29 mouse cellular contexts compared by ENCODE assay signal in the genomic region with DNA sequence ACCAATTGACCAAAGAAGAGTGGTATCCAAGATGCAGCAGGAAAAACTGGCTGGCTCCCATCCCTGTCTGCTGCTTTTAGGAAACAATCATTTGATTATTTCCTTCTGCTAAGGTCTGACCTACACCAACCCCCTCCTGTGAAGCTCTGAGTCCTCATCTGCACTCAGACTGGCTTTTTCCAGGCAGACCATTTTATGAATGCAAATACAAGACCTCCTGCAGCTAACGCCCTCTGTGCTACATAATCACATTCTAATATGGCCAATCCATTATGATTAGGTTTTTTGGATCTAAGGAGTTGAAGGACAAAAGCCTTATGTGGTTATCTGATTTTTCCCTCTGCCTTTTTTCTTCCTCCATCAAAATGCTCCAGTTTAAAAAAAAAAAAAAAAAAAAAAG.
A peak's percentile ranks its signal among the peaks of the same experiment; 100 is the strongest.
DNase-seq lines count a peak whose midpoint lies in the region; ATAC-seq lines count a peak whose summit lies in the region.
"Had no signal": no experiment of that assay in that cellular context is flagged by ENCODE, and none has a peak within 500 bp of the region (broad histone marks: within the 10 kb centered on the region; RNA-seq: fewer than 3 reads in every experiment).

No protein-coding gene starts in this region.

- DNase-seq in midbrain, embryonic 11.5 days (ENCODE audit: low spot score, missing footprints) = no peak
- peak; percentile 58 for DNase-seq in NIH3T3 (ENCODE audit: low read depth)
- peak; percentile 44 for DNase-seq in embryo, embryonic 10.5 days (ENCODE audit: low spot score)
- no peak for DNase-seq in adrenal gland, postnatal 14 days
- DNase-seq in ovary, adult 18-20 months (ENCODE audit: low spot score) = no peak
- DNase-seq: adrenal gland, postnatal 36 days; cerebellum, adult 11-12 months; cerebellum, postnatal 25 days; gastrocnemius, postnatal 10 days; kidney, adult 8-10 months; kidney, postnatal 14 days; liver, postnatal 0 days; thymus, adult 2 months had no signal

- H3K4me3 ChIP-seq in forebrain, embryonic 13.5 days = no peak overlapping the region
- H3K4me3 ChIP-seq in forebrain, embryonic 15.5 days = no peak overlapping the region
- H3K4me3 ChIP-seq in midbrain, embryonic 12.5 days = no peak overlapping the region
- H3K4me3 ChIP-seq in midbrain, embryonic 11.5 days (ENCODE audit: low read depth, low read length) = no peak overlapping the region
- H3K4me3 ChIP-seq: embryonic facial prominence, embryonic 13.5 days; erythroblast, embryonic 14.5 days; forebrain, embryonic 12.5 days; limb, embryonic 12.5 days; midbrain, embryonic 15.5 days; myocyte; neural tube, embryonic 13.5 days had no signal

- no peak overlapping the region for H3K4me2 ChIP-seq in forebrain, embryonic 13.5 days
- H3K4me2 ChIP-seq in forebrain, embryonic 15.5 days (replicated peaks) = no peak overlapping the region
- H3K4me2 ChIP-seq in midbrain, embryonic 12.5 days (replicated peaks) = no peak overlapping the region
- no peak overlapping the region for H3K4me2 ChIP-seq in midbrain, embryonic 11.5 days
- H3K4me2 ChIP-seq: embryonic facial prominence, embryonic 13.5 days; forebrain, embryonic 12.5 days; heart, embryonic 11.5 days; limb, embryonic 12.5 days; liver, embryonic 11.5 days; midbrain, embryonic 15.5 days; neural tube, embryonic 13.5 days had no signal

- H3K36me3 ChIP-seq in forebrain, embryonic 13.5 days (ENCODE audit: poor library complexity, severe bottlenecking) = no peaks in the 10 kb centered on the region
- H3K36me3 ChIP-seq in forebrain, embryonic 15.5 days = no peaks in the 10 kb centered on the region
- H3K36me3 ChIP-seq in midbrain, embryonic 12.5 days = no peaks in the 10 kb centered on the region
- H3K36me3 ChIP-seq in midbrain, embryonic 11.5 days (ENCODE audit: control insufficient read depth, insufficient read depth, low read length) = no peaks in the 10 kb centered on the region
- H3K36me3 ChIP-seq: embryonic facial prominence, embryonic 13.5 days; forebrain, embryonic 12.5 days; G1E; limb, embryonic 12.5 days; midbrain, embryonic 15.5 days; neural tube, embryonic 13.5 days had no signal

- H3K4me1 ChIP-seq in forebrain, embryonic 13.5 days = 0 out of 2 replicates have a peak, but pooled peaks cover 3% of the 10 kb centered on the region
- H3K4me1 ChIP-seq in forebrain, embryonic 15.5 days = no peaks in the 10 kb centered on the region
- peaks cover 3% of the 10 kb centered on the region; the same call in 1 of the 2 replicates for H3K4me1 ChIP-seq in midbrain, embryonic 12.5 days
- H3K4me1 ChIP-seq in midbrain, embryonic 11.5 days (ENCODE audit: control insufficient read depth, insufficient read depth, low read length) = no peaks in the 10 kb centered on the region
- H3K4me1 ChIP-seq: embryonic facial prominence, embryonic 13.5 days; midbrain, embryonic 15.5 days had no signal

- H3K9ac ChIP-seq in forebrain, embryonic 13.5 days = no peak overlapping the region
- H3K9ac ChIP-seq in forebrain, embryonic 15.5 days (replicated peaks) = no peak overlapping the region
- H3K9ac ChIP-seq in midbrain, embryonic 12.5 days (replicated peaks) = no peak overlapping the region
- no peak overlapping the region for H3K9ac ChIP-seq in midbrain, embryonic 11.5 days (ENCODE audit: low read length)
- H3K9ac ChIP-seq: embryonic facial prominence, embryonic 13.5 days; forebrain, embryonic 12.5 days; limb, embryonic 12.5 days; liver, postnatal 0 days; midbrain, embryonic 15.5 days; neural tube, embryonic 13.5 days had no signal

- H3K27me3 ChIP-seq in forebrain, embryonic 13.5 days = 0 out of 2 replicates have a peak, but pooled peaks cover 6% of the 10 kb centered on the region
- no peaks in the 10 kb centered on the region for H3K27me3 ChIP-seq in forebrain, embryonic 15.5 days
- peaks cover 33% of the 10 kb centered on the region for H3K27me3 ChIP-seq in midbrain, embryonic 12.5 days
- peaks cover 2% of the 10 kb centered on the region; the same call in 1 of the 2 replicates for H3K27me3 ChIP-seq in midbrain, embryonic 11.5 days (ENCODE audit: control insufficient read depth, insufficient read depth, low read length)
- H3K27me3 ChIP-seq: embryonic facial prominence, embryonic 13.5 days; limb, embryonic 12.5 days; midbrain, embryonic 15.5 days; neural tube, embryonic 13.5 days had no signal

- WGBS in forebrain, embryonic 13.5 days = 13% methylated on average over 1 of the region's 1 CpGs
- 15% methylated on average over 1 of the region's 1 CpGs for WGBS in forebrain, embryonic 15.5 days
- WGBS in midbrain, embryonic 12.5 days = 16% methylated on average over 1 of the region's 1 CpGs
- WGBS in midbrain, embryonic 11.5 days = 22% methylated on average over 1 of the region's 1 CpGs

- peak; percentile 51; the same call in 1 of the 2 replicates for ATAC-seq in forebrain, embryonic 13.5 days
- ATAC-seq in forebrain, embryonic 15.5 days (replicated peaks) = no peak
- ATAC-seq in midbrain, embryonic 12.5 days (ENCODE audit: low FRiP score, low read depth) = peak; percentile 49; the same call in 1 of the 2 replicates
- ATAC-seq in midbrain, embryonic 11.5 days (ENCODE audit: low FRiP score) = no peak
- ATAC-seq: liver, postnatal 0 days; lung, postnatal 0 days; midbrain, embryonic 15.5 days had no signal

- H3K27ac ChIP-seq in forebrain, embryonic 13.5 days = no peak overlapping the region
- H3K27ac ChIP-seq in forebrain, embryonic 15.5 days (replicated peaks) = no peak overlapping the region
- H3K27ac ChIP-seq in midbrain, embryonic 12.5 days (replicated peaks) = no peak overlapping the region
- no peak overlapping the region for H3K27ac ChIP-seq in midbrain, embryonic 11.5 days (ENCODE audit: low read depth, low read length)
- H3K27ac ChIP-seq: embryonic facial prominence, embryonic 13.5 days; forebrain, embryonic 12.5 days; limb, embryonic 12.5 days; macrophage; midbrain, embryonic 15.5 days; neural tube, embryonic 13.5 days; stomach, postnatal 0 days had no signal

- H3K9me3 ChIP-seq in forebrain, embryonic 13.5 days (replicated peaks) = no peaks in the 10 kb centered on the region
- no peaks in the 10 kb centered on the region; the same call in 1 of the 2 replicates for H3K9me3 ChIP-seq in forebrain, embryonic 15.5 days
- H3K9me3 ChIP-seq in midbrain, embryonic 12.5 days = no peaks in the 10 kb centered on the region
- H3K9me3 ChIP-seq in midbrain, embryonic 11.5 days (ENCODE audit: control insufficient read depth, low read length) = no peaks in the 10 kb centered on the region
- H3K9me3 ChIP-seq: embryonic facial prominence, embryonic 13.5 days; forebrain, embryonic 12.5 days; G1E; limb, embryonic 12.5 days; midbrain, embryonic 15.5 days; neural tube, embryonic 13.5 days had no signal

Comparison
In these comparisons a context has a peak if more than half of its experiments do, and no peak if none do; other contexts are left out.
1. ATAC-seq: peak in forebrain, embryonic 13.5 days (single experiment) and midbrain, embryonic 12.5 days (single experiment); none in forebrain, embryonic 15.5 days (single experiment) and midbrain, embryonic 11.5 days (single experiment).
2. DNase-seq: peak in NIH3T3 (single experiment) and embryo, embryonic 10.5 days (single experiment); none in midbrain, embryonic 11.5 days (single experiment), adrenal gland, postnatal 14 days (single experiment) and ovary, adult 18-20 months (single experiment).